Mouse (Mus musculus) small intestine, adult 2 months (tissue): Measurements from ENCODE around the gene Mtor. TPM values are rescaled to one million over a fixed set of nuclear protein-coding genes. Genes with fewer than 3 reads are reported as not detected.
A peak's percentile ranks its signal among the peaks of the same experiment; 100 is the strongest.

ENCODE experiments used
- H3K27ac ChIP-seq: fragments of 200-500 bp; 2 replicates; pipeline ENCODE4 v1.5.1; 2012; ENCODE audit warnings: low read depth, low read length, control low read depth, inconsistent platforms; ENCODE audit not compliant: insufficient read depth
- H3K27me3 ChIP-seq: fragments of 200-500 bp; 2 replicates; pipeline ENCODE4 v1.6.1; 2012; ENCODE audit warnings: mild to moderate bottlenecking, moderate library complexity, low read length, inconsistent platforms; ENCODE audit not compliant: control insufficient read depth, insufficient read depth
- H3K36me3 ChIP-seq: fragments of 200-500 bp; 2 replicates; pipeline ENCODE4 v1.6.1; 2012; ENCODE audit warnings: mild to moderate bottlenecking, low read length, control low read depth, inconsistent platforms; ENCODE audit not compliant: control insufficient read depth, insufficient read depth
- H3K4me1 ChIP-seq: fragments of 200-500 bp; 2 replicates; pipeline ENCODE4 v1.6.1; 2012; ENCODE audit warnings: low read length, inconsistent platforms, mixed read lengths; ENCODE audit not compliant: control insufficient read depth, insufficient read depth, insufficient read length
- H3K4me3 ChIP-seq: fragments of 200-500 bp; 2 replicates; pipeline ENCODE4 v1.5.1; 2012; ENCODE audit warnings: low read depth, mild to moderate bottlenecking, control low read depth, inconsistent platforms, low read length, moderate library complexity
- CTCF ChIP-seq: fragments of 200-500 bp; IDR thresholded peaks from 2 replicates; pipeline ENCODE4 v1.5.1; 2012; ENCODE audit warnings: low read depth, mild to moderate bottlenecking, control low read depth, inconsistent platforms, low read length, moderate library complexity, mixed read lengths; ENCODE audit not compliant: insufficient replicate concordance, insufficient read length; ENCODE audit errors: extremely low read depth
- POLR2A ChIP-seq: fragments of 200-500 bp; IDR thresholded peaks from 2 replicates; pipeline ENCODE4 v1.6.1; 2012; ENCODE audit warnings: low read depth, mild to moderate bottlenecking, control low read depth, inconsistent platforms, low read length, moderate library complexity
- WGBS: fragments of 180-500 bp; shearing (Covaris S2); methylation state at CpG from one replicate; pipeline ENCODE4 v1.1.7; 2018; 5-methylcytosine and 5-hydroxymethylcytosine counted together
- polyA plus RNA-seq: library from polyadenylated mRNA; depleted of rRNA; stranded (reverse); fragments of >200 nt; gene quantifications from 2 replicates; pipeline ENCODE4 v1.2.3, GENCODE M21; 2012

Gene Mtor
- polyA plus RNA-seq, 1 experiment: 16.0 TPM

GRCm38 (mm10) chr4:148509450-148510084 lies 61.2 kb downstream of the Mtor start:
- H3K27ac ChIP-seq: 0 out of 2 replicates have a peak overlapping the region, but pooled peaks have one; percentile 4
- no peaks in the 10 kb centered on the region for H3K27me3 ChIP-seq
- no peak overlapping the region for H3K4me3 ChIP-seq
- H3K36me3 ChIP-seq: peaks cover 17% of the 10 kb centered on the region
- WGBS: 74% methylated on average over 8 of the region's 8 CpGs
- TF ChIP-seq CTCF (no peak), POLR2A (no peak)
- H3K4me1 ChIP-seq: no peaks in the 10 kb centered on the region

GRCm38 (mm10) chr4:148510691-148511090 lies 62.3 kb downstream of the Mtor start:
- Histone ChIP-seq H3K27ac (no peak overlapping the region), H3K4me1 (no peaks in the 10 kb centered on the region), H3K36me3 (peaks cover 24% of the 10 kb centered on the region), H3K27me3 (no peaks in the 10 kb centered on the region), H3K4me3 (no peak overlapping the region)
- no peak for TF ChIP-seq POLR2A
- no peak for TF ChIP-seq CTCF
- 84% methylated on average over 4 of the region's 4 CpGs for WGBS

DNA sequence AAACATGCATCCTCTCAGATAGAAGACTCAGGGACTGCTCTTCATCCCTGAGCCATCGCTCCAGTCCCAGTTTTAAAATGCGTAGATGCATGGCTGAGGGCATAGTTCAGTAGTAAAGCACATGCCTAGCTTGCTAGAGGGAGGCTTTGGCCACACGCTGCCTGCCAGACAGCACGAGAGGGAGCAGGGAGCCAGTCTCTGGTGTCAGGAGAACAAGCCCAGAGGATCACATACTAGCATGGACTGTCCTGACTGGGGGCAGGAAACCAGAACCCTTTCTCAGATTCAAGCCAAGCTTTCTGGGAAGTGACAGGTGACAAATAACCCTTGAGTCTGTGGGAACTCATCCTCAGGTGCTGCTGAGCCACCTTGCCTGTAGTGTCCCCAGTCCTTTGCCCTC lies 62.9 kb downstream of the Mtor start:
- 95% methylated on average over 4 of the region's 4 CpGs for WGBS
- no peak overlapping the region for H3K27ac ChIP-seq
- no peak overlapping the region for H3K4me3 ChIP-seq
- H3K27me3 ChIP-seq: no peaks in the 10 kb centered on the region
- TF ChIP-seq CTCF (no peak), POLR2A (no peak)
- peaks cover 24% of the 10 kb centered on the region for H3K36me3 ChIP-seq
- H3K4me1 ChIP-seq: no peaks in the 10 kb centered on the region

DNA sequence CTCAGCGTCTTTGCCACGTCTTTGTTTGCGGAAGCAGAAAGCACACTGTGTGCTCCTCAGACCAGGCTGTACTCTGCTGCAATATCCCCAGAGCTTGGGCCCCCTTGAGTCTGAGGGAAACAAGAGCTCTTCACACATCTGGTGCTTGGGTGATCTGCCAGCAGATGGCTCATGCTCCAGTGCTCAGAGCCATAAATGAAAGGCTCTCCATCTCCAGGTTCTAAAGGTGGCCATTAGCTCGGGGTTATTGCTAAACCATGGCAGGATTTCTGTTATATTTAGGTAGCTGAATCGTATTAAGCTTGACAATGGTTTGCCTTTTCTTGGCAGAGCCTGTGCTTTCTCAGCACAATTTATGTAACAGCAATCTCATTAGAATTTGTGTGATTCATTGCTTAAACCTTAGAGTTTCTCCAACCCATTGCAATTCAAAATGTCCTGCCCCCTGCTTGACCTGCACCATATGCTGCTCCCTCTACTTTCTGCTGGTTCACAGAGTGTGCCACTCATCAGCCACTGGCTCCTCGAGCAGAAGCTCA lies 64.7 kb downstream of the Mtor start:
- Histone ChIP-seq H3K4me3 (no peak overlapping the region), H3K36me3 (peaks cover 31% of the 10 kb centered on the region), H3K27ac (no peak overlapping the region), H3K27me3 (no peaks in the 10 kb centered on the region), H3K4me1 (no peaks in the 10 kb centered on the region)
- WGBS: 79% methylated on average over 6 of the region's 6 CpGs
- TF ChIP-seq POLR2A: no peak
- no peak for TF ChIP-seq CTCF

GRCm38 (mm10) chr4:148515313-148515712 lies 66.9 kb downstream of the Mtor start:
- TF ChIP-seq POLR2A (no peak), CTCF (no peak)
- Histone ChIP-seq H3K36me3 (peaks cover 43% of the 10 kb centered on the region), H3K4me1 (no peaks in the 10 kb centered on the region), H3K27me3 (no peaks in the 10 kb centered on the region), H3K4me3 (no peak overlapping the region), H3K27ac (no peak overlapping the region)
- WGBS: 86% methylated on average over 2 of the region's 2 CpGs

DNA sequence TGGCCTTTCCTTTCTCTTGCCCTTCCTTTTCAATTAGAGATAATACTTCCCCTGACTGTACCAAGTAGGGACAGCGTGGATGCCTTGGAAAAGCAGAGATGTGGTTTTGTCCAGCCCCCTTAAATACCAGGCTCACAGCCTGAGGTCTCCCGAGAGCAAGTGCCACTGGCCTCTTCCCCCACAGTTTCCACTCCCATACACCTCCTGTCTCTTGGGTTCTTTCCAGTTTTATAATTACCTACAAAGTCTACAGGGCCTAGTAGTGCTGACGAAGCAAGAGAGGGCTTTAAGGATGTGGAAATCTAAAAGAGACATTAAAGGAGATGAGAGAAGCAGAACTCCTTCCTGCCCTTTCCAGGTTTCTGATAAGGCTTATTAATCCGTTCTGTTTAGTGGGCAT lies 69.4 kb downstream of the Mtor start:
- Histone ChIP-seq H3K27ac (no peak overlapping the region), H3K27me3 (no peaks in the 10 kb centered on the region), H3K4me3 (no peak overlapping the region), H3K36me3 (peaks cover 50% of the 10 kb centered on the region), H3K4me1 (no peaks in the 10 kb centered on the region)
- TF ChIP-seq CTCF (no peak), POLR2A (no peak)
- WGBS: 75% methylated on average over 4 of the region's 4 CpGs

DNA sequence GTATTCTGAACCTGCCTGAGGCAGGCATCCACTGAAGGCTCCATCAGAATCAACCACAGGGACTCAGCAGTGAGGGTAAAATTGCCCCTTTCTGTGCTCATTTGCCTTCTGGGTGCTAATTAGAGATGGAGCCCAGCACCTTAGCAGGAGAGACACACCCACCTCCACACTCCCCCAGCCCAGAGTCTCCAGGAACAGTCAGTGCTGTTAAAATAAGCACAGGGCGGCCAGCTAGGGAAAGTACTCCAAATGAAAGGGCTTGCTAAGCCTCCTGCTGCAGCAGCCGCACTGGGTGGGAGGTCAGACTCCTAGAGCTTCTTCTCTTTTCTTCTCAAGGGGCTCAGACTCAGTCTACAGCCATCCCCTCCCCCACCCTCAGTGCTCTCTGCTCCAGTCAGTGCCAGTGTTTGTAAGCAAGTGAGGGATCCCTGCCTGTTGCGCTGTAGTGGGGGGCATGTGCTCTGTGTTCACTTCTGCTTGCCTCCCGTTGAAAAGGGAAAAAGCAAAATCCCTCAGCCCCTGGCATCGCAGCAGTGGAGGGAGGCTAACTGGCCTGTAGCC lies 69.9 kb downstream of the Mtor start:
- Histone ChIP-seq H3K27me3 (no peaks in the 10 kb centered on the region), H3K4me3 (no peak overlapping the region), H3K4me1 (no peaks in the 10 kb centered on the region), H3K27ac (no peak overlapping the region), H3K36me3 (peaks cover 52% of the 10 kb centered on the region)
- TF ChIP-seq POLR2A (no peak), CTCF (no peak)
- 90% methylated on average over 5 of the region's 5 CpGs for WGBS

- Histone ChIP-seq H3K27me3 (no peaks in the 10 kb centered on the region), H3K36me3 (peaks cover 56% of the 10 kb centered on the region), H3K4me1 (no peaks in the 10 kb centered on the region), H3K4me3 (no peak overlapping the region), H3K27ac (no peak overlapping the region)
- 79% methylated on average over 7 of the region's 7 CpGs for WGBS
- no peak for TF ChIP-seq CTCF
- TF ChIP-seq POLR2A: no peak
Measured at GRCm38 (mm10) chr4:148523538-148523937, 75.1 kb downstream of the Mtor start.
